Mouse (Mus musculus) megakaryocyte-erythroid progenitor cell, adult 5-6 weeks (primary cell): ENCODE measurements around the gene Otp. TPM values are rescaled to one million over a fixed set of nuclear protein-coding genes. Genes with fewer than 3 reads are reported as not detected.
A peak's percentile ranks its signal among the peaks of the same experiment; 100 is the strongest.

Source experiments
- ATAC-seq: replicated peaks from 2 replicates; pipeline ENCODE4 v1.8.0; 2016; ENCODE audit warnings: mild to moderate bottlenecking, inconsistent platforms; ENCODE audit not compliant: severe bottlenecking, poor library complexity, low FRiP score, low TSS enrichment
- total RNA-seq, 2 experiments: library from RNA; stranded (forward) in 1 of 2; stranded (reverse) in 1 of 2; fragments of 200-1000, 215-1000 nt in 1 of 2; fragments of >200 nt in 1 of 2; fragmentation: Nextera tagmentation in 1 of 2; gene quantifications; 2 replicates each; pipeline ENCODE4 v1.2.3; 2014 to 2017

Otp gene
- not detected in 2 replicates for total RNA-seq (2014; fragmentation: Nextera tagmentation)
- not detected in 2 replicates for total RNA-seq (2017)

GRCm38 (mm10) chr13:94875396-94875880 lies at the start of gene Otp:
TSS of gene Otp (plus strand) at chr13:94875602.
- ATAC-seq = no peak

DNA sequence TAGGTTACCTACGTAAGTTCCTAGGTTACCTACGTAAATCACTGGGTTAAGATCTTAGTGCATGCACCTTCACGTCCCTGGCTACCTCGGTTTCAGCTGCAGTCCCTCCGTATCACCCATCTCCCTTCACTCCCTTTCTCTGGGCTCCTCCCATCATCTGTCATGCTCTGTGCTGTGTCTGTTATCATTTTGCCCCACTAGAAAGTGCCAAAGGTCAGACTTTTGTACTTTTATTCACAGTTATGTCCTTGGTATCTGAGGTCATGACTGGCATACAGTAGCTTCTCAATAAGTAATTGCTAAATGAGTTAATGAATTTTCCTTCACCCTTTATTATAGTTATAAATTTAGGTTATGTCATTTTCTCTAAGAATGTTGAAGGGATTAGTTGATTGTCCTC lies 49.0 kb upstream of the Otp start:
- no peak for ATAC-seq

DNA sequence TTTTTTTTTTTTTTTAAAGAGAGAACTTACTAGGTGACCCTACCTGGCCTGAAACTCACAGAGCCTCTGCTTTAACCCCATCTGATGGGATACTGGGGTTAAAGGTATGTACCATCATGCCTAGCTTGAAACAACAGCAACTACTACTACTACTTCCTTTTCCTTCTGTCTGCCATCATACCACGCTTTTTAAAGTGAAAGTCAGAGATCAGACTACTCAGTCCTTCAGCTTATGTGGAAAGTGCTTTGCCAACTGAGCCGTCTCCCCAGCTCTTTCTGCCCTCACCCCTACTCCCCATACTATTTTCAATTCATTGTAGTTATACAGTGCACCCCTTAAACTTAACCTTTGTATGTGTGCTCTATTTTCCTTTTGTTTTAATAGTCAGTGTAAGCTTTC lies 48.4 kb upstream of the Otp start:
- ATAC-seq = no peak

- 0 out of 2 replicates have a peak, but pooled peaks have one; percentile 55 for ATAC-seq
Observed at GRCm38 (mm10) chr13:94827847-94828246, 47.6 kb upstream of the Otp start.

DNA sequence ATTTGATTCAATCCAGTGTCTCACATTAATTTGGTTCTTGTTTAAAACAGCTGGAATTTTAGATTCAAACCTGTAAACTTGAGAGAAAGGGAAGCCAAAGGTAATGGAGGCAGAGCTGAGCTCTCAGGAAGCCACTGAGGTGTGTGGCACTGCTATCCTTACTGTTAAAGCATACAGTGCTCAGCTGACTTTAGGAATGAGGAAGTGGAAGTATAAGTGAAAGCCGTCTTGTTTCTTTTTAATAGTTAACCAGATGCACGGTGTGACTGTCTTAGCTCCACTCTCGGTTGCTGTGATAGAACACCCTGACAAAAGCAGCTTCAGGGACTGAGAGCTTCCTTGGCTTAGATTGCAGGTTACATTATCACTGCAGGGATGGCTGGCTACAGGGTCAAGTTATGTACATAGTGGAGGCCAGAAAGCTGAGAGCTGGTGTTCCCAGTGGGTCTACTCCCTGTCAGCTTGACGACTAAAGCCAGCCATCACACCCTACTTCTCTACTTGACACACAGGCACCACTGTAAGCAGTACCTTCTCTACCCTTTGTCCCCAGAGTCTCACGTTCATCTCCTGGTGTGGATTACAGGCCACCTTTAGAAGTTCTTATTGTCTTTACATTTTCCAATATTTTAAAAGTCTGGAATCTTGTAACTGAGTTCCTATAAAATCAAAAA lies 37.2 kb upstream of the Otp start:
- no peak for ATAC-seq

GRCm38 (mm10) chr13:94838756-94839337 lies 36.6 kb upstream of the Otp start:
- ATAC-seq = no peak

DNA sequence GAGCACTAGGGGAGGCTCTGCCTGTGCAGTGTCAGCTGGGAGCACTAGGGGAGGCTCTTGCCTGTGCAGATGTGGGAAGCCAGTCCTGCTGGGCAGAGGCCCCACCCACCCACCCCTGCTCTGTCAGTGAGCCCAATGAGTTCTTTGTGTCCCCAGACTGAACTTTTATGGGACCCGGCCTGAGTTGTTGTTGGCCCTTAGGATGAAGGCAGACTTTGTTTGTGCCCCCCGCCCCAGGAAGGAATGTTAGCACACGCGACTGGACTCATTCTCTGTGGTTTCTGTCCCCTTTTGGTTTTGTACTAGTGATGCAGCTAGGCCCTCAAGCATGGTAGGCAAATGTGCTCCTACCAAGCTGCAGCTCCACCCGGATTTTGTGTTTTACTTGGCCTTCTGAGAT lies 32.2 kb upstream of the Otp start:
- ATAC-seq = no peak

- no peak for ATAC-seq
Observed at GRCm38 (mm10) chr13:94847870-94848269, 27.5 kb upstream of the Otp start.

GRCm38 (mm10) chr13:94849351-94849750 lies 26.1 kb upstream of the Otp start:
- no peak for ATAC-seq

DNA sequence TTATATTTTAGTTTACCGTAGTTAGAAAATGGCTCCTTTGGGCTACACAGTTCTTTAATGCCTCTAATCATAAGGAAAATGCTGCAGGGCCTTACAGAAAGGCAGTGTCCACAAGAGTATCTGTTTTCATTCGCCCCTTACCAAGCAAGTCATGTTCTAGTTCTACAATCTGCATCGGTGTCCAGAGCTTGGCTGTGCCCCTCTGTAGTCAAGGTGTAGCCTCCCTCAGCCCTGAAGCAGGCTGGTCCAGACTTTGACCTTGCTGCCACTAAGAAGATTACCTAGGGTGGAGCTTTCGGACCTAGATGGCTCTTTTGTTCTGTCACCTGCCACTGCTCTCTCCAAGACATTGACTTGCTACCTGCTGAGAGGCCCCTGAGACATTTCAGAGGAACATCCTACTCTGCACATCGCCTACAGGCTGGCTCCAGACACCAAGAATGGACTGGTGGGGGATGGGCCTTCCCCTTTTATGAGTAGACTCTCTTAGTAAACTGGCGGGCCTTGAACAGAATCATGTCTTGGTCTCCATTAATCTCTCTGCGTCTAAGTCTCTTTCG lies 17.3 kb upstream of the Otp start:
- ATAC-seq = no peak

GRCm38 (mm10) chr13:94859256-94859655 lies 16.1 kb upstream of the Otp start:
- no peak for ATAC-seq

GRCm38 (mm10) chr13:94862491-94863230 lies 12.7 kb upstream of the Otp start:
- no peak for ATAC-seq

GRCm38 (mm10) chr13:94866906-94867305 lies 8.5 kb upstream of the Otp start:
- no peak for ATAC-seq

- ATAC-seq = no peak
Observed at GRCm38 (mm10) chr13:94867772-94868171, 7.6 kb upstream of the Otp start.

DNA sequence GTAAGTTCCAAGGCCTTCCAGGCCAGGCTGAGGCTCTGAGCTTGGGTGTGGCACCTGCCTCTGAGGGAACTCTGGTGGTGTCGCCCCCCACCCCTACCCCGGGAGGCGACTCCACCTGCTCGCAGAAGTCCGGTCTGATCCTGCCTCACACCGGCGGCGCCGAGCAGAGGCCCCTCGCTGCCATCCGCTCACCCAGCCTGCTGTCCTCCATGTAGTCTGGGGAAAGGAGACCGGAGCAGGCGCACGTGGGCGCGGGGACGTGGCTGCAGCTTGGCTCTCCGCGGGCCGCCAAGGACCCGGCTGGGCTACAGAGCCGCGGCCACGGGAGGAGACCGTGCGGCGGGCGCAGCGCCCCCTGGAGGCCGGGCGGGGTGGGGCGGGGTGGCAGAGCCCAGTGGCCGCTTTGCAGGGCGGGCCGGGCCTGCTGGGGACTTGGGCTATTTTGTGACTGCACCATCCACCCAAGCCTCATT lies 6.9 kb upstream of the Otp start:
- ATAC-seq = peak; percentile 88

DNA sequence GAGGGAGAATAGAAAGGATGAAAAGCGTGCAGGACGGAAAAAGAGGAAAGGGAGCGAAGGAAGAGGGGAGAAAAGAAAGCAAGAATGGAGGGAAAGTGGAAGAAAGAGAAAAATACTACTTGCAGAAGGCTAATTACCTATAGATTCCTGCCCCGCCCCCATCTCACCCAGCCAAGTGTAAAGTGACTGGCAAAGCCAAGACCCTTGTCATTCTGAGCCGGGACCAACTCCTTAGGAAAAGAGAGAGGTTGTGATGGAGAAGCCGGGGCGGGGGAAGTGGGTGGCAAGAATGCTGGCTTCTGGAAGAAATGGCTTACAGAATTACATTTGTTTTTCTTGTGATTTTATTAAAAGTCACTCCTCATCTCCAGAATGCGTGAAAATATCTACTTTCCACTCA lies 5.9 kb upstream of the Otp start:
- ATAC-seq = no peak

- no peak for ATAC-seq
Observed at GRCm38 (mm10) chr13:94870071-94870460, 5.3 kb upstream of the Otp start.

DNA sequence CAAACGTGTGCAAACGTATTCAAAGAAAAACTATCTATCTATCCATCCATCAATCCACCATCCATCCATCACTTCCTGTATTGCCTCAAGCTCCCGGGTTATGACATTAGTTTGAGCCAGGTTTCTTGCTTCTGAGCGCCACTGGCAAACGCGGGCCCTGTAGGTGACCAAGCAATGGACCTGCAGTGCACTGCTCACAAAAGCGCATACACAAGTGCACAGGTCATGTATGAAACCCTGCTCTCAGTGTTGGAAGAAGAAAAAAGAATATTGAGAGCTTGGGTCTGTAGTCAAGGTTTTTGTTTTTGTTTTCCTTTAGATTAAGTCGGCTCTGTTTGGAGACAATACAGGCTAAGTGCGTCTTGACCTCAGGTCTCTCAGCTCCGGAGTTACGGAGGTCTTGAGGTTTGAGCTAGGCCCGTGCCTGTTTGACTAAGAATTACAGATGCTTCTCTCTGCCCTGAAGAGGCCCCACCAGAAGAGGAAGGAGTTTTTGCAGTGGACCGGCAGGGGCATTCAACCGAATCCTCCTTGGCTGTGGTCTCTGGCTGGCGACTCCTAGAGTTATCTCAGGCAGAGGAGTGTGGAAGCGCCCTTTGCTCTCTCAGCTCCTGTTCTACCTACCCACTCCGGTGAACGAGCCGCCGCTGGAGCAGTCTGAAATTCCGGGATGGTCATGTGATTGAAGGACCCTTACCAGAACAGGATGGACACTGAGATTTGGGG lies 4.8 kb upstream of the Otp start:
- no peak for ATAC-seq

DNA sequence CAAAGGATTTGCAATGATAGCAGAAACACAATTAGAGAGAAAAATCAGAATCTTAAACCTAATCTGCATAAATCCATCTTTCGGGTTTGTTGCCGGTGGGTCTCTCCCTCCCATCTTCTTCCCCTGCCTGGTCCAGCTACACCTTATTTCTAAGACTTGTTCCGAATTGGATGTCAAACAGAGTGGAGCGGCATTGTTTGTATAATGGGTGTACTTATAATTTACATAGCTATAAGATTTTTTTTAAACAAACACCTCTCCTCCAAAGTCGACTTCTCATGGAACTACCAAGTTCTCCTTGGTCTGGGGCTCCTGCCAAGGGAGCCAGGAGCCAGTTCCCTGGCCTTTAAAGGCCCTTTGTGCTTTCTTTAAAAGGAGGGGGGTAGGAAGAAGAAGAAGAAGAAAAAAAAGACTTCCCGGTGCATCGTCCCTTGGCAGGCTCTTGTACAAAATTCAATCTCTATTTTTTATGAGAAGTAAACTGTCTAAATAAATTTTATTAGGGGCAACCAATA lies 3.5 kb upstream of the Otp start:
- no peak for ATAC-seq
